Mouse (Mus musculus) limb, embryonic 11.5 days (tissue): ENCODE data around the gene Col18a1. TPM values are rescaled to one million over a fixed set of nuclear protein-coding genes. Genes with fewer than 3 reads are reported as not detected.

Experiments used
- ATAC-seq: fragments of 200-750 bp; cut with Nextera tagmentation; 2 replicates; pipeline ENCODE4 v1.8.0; 2017; ENCODE audit warnings: low read depth; ENCODE audit not compliant: insufficient number of reproducible peaks, low FRiP score, low TSS enrichment
- DNase-seq: peaks from one replicate; pipeline ENCODE4 v3.0.0-alpha.2; 2015; ENCODE audit warnings: low spot score
- H3K27ac ChIP-seq: fragments of 300-500 bp; sonication (generic); replicated peaks from 2 replicates; pipeline ENCODE4 v1.5.1; 2014; ENCODE audit warnings: low read depth, mild to moderate bottlenecking, low read length
- H3K27me3 ChIP-seq: fragments of 300-500 bp; sonication (generic); 2 replicates; pipeline ENCODE4 v1.6.1; 2014; ENCODE audit warnings: mild to moderate bottlenecking, low read length, mixed read lengths; ENCODE audit not compliant: control insufficient read depth, insufficient read depth
- H3K36me3 ChIP-seq: fragments of 300-500 bp; sonication (generic); 2 replicates; pipeline ENCODE4 v1.6.1; 2014; ENCODE audit warnings: mild to moderate bottlenecking, low read length, moderate library complexity, mixed read lengths; ENCODE audit not compliant: control insufficient read depth, insufficient read depth
- H3K4me1 ChIP-seq: fragments of 300-500 bp; sonication (generic); 2 replicates; pipeline ENCODE4 v1.6.1; 2014; ENCODE audit warnings: low read length, mixed read lengths; ENCODE audit not compliant: control insufficient read depth, insufficient read depth
- H3K4me2 ChIP-seq: fragments of 300-500 bp; sonication (generic); 2 replicates; pipeline ENCODE4 v1.6.1; 2014; ENCODE audit warnings: low read depth, mild to moderate bottlenecking, moderate library complexity; ENCODE audit not compliant: severe bottlenecking
- H3K4me3 ChIP-seq: fragments of 300-500 bp; sonication (generic); 2 replicates; pipeline ENCODE4 v1.5.1; 2014; ENCODE audit warnings: low read depth, low read length
- H3K9ac ChIP-seq: fragments of 300-500 bp; sonication (generic); 2 replicates; pipeline ENCODE4 v1.6.1; 2014; ENCODE audit warnings: mild to moderate bottlenecking, low read length
- H3K9me3 ChIP-seq: fragments of 300-500 bp; sonication (generic); 2 replicates; pipeline ENCODE4 v1.6.1; 2016; ENCODE audit warnings: low read length; ENCODE audit not compliant: control insufficient read depth
- WGBS: fragments of 180-500 bp; shearing (Covaris S2); extraction: QIAGEN DNeasy Blood & Tissue Kit; methylation state at CpG from one replicate; pipeline ENCODE4 v1.1.7; 2014; 5-methylcytosine and 5-hydroxymethylcytosine counted together
- polyA plus RNA-seq: library from polyadenylated mRNA; unstranded; fragments of >200 nt; fragmentation: Nextera tagmentation; extraction: Ambion mirVana; gene quantifications from 2 replicates; pipeline ENCODE4 v1.2.1, GENCODE M21; 2014

The Col18a1 gene
- polyA plus RNA-seq, 1 experiment from 2014 or later, result 63.0 TPM

DNA sequence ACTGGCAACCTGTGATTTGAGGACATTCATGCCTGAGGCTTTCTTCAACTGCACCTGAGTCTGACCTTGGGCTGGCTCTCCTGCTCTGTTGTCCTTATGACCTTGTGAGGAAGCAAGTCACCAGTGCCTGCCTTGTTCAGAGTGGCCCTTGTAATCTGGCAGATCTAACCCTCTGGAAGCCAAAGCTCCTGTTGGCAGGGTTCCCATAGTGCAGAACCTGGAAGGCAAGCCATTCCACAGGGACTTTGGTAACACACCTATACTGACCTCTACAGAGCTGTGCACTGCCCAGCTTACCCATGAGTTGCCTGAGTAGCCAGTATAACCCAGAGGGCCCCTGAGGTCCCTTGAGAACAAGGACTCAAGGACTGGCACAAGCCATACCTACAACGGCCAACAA lies 48.0 kb downstream of the Col18a1 start:
- 92% methylated on average over 1 of the region's 1 CpGs for WGBS

GRCm38 (mm10) chr10:77116537-77117455 lies 49.6 kb downstream of the Col18a1 start:
- Histone ChIP-seq H3K27ac (no peak overlapping the region), H3K27me3 (no peaks in the 10 kb centered on the region), H3K4me3 (no peak overlapping the region), H3K36me3 (no peaks in the 10 kb centered on the region), H3K9me3 (no peaks in the 10 kb centered on the region), H3K4me1 (peaks cover 6% of the 10 kb centered on the region), H3K4me2 (no peak overlapping the region), H3K9ac (no peak overlapping the region)
- DNase-seq, result no peak
- 39% methylated on average over 4 of the region's 4 CpGs for WGBS
- ATAC-seq, result no peak

More for the DNA sequence above, 48.0 kb downstream of the Col18a1 start:
- Histone ChIP-seq H3K4me2 (no peak overlapping the region), H3K4me3 (no peak overlapping the region), H3K9me3 (no peaks in the 10 kb centered on the region), H3K9ac (no peak overlapping the region), H3K36me3 (no peaks in the 10 kb centered on the region), H3K27me3 (no peaks in the 10 kb centered on the region), H3K4me1 (peaks cover 6% of the 10 kb centered on the region), H3K27ac (no peak overlapping the region)
- no peak for ATAC-seq
- DNase-seq, result no peak

DNA sequence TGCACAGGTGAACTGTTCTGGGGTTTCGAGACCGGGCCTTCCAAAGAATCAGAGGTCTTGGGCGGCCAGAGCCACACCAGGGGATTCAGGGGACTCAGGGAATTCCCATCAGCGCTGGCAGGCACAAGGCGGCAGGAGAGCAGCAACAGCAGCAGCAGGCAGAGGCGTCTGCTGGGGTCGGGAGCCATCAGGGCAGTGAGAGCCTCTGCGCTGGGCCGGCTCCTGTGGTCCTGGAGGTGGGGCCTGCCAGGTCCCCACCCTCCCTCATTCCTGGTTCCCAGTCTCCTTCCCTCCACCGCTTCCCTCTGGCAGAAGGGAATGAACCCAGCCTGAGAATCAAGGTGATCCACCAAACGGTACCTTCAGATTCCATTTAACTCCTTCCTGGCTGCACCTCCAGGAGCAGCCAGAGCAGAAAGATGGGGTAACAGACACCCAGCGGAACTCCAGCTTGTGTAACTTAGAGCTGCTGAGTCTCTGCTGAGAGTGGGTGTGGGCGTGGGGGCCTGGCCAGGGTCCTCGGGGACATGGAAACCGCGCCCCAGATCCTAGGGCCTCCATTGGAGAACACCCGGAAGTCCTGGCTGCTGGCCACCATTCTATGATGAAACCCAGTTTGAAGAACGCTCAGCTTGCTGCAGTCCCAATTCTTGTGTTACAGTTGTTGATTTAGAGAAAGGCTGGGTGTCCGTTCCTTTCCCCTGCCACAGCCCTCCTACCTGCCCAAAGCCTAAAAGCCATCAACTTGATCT lies 52.7 kb downstream of the Col18a1 start:
- Histone ChIP-seq H3K4me2 (no peak overlapping the region), H3K4me3 (no peak overlapping the region), H3K27ac (no peak overlapping the region), H3K27me3 (no peaks in the 10 kb centered on the region), H3K9ac (no peak overlapping the region), H3K4me1 (peaks cover 12% of the 10 kb centered on the region), H3K9me3 (no peaks in the 10 kb centered on the region), H3K36me3 (no peaks in the 10 kb centered on the region)
- ATAC-seq, result no peak
- no peak for DNase-seq
- 50% methylated on average over 19 of the region's 19 CpGs for WGBS

DNA sequence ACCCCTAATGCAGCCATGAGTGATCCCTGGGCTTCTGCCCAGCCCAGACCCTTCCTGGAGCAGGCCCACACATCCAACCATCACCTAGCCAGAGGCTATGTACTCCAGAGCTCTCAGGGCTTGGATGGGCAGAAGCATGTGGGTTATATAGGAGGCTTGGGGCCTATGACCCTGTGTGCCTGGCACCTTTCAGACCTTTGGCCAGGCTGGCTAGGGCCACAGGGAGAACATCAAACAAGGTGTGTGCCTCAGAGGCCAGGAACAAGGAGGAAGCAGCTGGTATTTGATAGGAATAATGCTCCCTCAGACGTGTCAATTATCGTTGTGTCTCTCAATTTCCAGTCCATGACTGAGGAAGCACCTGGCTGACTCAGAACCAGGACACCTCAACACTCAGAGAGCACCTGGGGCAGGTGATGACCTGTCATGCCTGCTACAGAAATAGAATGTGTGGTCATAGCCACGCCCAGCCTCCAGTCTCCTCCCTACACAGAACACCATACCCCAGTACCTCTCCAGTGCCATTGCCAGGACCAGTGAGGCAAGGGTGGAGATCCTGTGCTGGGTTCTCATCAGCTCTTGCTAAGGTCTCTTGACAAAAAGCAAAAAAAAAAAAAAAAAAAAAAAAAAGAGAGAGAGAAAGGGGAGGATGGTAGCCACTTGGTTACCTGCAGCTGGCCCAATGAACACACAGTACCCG lies 54.6 kb downstream of the Col18a1 start:
- ATAC-seq (no peak), DNase-seq (no peak)
- Histone ChIP-seq H3K4me3 (no peak overlapping the region), H3K36me3 (no peaks in the 10 kb centered on the region), H3K27ac (no peak overlapping the region), H3K4me1 (peaks cover 10% of the 10 kb centered on the region), H3K4me2 (no peak overlapping the region), H3K9ac (peak overlapping the region; percentile 4; the same call in 1 of the 2 replicates), H3K9me3 (no peaks in the 10 kb centered on the region), H3K27me3 (no peaks in the 10 kb centered on the region)
- WGBS, result 88% methylated on average over 4 of the region's 4 CpGs

DNA sequence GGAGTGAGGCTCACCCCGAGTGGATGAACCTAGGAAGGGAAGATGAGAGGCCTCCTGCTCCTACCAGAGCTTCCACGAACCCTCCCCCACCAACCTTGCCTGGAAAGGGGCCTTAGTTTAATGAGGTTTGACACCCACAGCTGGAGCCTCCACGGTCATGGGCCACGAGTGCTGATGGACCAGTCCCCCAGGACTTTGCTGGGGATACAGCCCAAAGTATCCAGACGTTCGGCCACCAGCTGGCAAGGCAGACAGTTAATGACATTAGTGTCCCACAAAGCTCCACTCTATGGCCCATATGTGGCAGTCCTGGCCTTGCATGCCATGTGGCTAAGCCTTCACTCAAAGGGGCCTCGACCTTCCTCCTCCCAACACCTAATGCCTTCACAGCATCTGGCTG lies 55.5 kb downstream of the Col18a1 start:
- no peak for ATAC-seq
- no peak overlapping the region for H3K9ac ChIP-seq
- no peak overlapping the region for H3K27ac ChIP-seq
- peaks cover 6% of the 10 kb centered on the region; the same call in 1 of the 2 replicates for H3K4me1 ChIP-seq
- H3K4me2 ChIP-seq, result no peak overlapping the region
- no peaks in the 10 kb centered on the region for H3K36me3 ChIP-seq
- H3K9me3 ChIP-seq, result no peaks in the 10 kb centered on the region
- no peak for DNase-seq
- 62% methylated on average over 7 of the region's 7 CpGs for WGBS
- no peak overlapping the region for H3K4me3 ChIP-seq
- no peaks in the 10 kb centered on the region for H3K27me3 ChIP-seq

DNA sequence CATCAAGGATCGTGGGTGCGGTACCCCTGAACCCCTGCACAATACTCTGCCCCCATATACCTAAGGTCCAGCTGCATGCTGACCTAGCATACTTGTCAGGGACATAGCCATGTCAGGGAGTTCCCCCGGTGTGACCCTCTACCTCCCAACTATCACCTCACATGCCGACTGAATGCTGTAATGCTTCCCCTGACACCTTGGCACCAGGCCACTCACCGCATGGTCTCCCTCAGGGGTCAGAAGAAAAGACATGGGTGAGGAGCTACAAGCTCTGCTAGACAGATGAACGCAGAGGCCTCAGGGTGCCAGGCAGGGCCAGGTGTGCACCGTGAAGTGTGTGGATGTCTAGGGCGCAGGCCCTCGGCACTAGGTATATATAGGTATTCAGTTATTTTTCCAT lies 56.3 kb downstream of the Col18a1 start:
- no peak overlapping the region for H3K4me3 ChIP-seq
- no peaks in the 10 kb centered on the region for H3K36me3 ChIP-seq
- ATAC-seq (no peak), DNase-seq (no peak)
- no peak overlapping the region for H3K4me2 ChIP-seq
- no peak overlapping the region for H3K9ac ChIP-seq
- WGBS, result 88% methylated on average over 9 of the region's 9 CpGs
- H3K27me3 ChIP-seq, result no peaks in the 10 kb centered on the region
- H3K27ac ChIP-seq, result no peak overlapping the region
- no peaks in the 10 kb centered on the region for H3K9me3 ChIP-seq
- peaks cover 6% of the 10 kb centered on the region; the same call in 1 of the 2 replicates for H3K4me1 ChIP-seq

- peaks cover 6% of the 10 kb centered on the region; the same call in 1 of the 2 replicates for H3K4me1 ChIP-seq
- H3K36me3 ChIP-seq, result no peaks in the 10 kb centered on the region
- no peaks in the 10 kb centered on the region for H3K9me3 ChIP-seq
- DNase-seq (no peak), ATAC-seq (no peak)
- H3K4me2 ChIP-seq, result no peak overlapping the region
- H3K9ac ChIP-seq, result no peak overlapping the region
- WGBS, result 82% methylated on average over 4 of the region's 4 CpGs
- no peak overlapping the region for H3K4me3 ChIP-seq
- no peak overlapping the region for H3K27ac ChIP-seq
- H3K27me3 ChIP-seq, result no peaks in the 10 kb centered on the region
These were observed 58.2 kb downstream of the Col18a1 start for GRCm38 (mm10) chr10:77108106-77108505.

DNA sequence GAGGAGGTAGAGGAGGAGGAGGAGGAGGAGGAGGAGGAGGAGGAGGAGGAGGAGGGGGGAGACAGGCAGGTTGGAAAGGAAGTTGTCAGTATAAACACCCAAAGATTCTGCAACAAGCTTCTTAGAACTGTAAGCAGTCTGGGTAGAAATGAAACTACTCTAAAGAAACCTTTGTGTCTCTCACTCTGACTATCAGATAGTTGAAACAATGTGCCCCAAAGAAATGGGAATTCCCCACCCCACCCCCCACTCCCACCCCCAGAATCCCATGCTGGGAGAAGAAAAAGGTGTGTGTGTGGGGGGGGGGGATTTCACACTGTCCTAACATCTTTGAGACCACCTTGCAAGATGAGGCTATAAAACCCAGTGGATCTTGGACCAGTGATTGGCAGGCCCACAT lies 62.0 kb downstream of the Col18a1 start:
- H3K4me3 ChIP-seq, result no peak overlapping the region
- H3K4me1 ChIP-seq, result no peaks in the 10 kb centered on the region
- no peaks in the 10 kb centered on the region for H3K9me3 ChIP-seq
- ATAC-seq (no peak), DNase-seq (no peak)
- no peak overlapping the region for H3K4me2 ChIP-seq
- H3K27ac ChIP-seq, result no peak overlapping the region
- no peaks in the 10 kb centered on the region for H3K36me3 ChIP-seq
- no peak overlapping the region for H3K9ac ChIP-seq
- no peaks in the 10 kb centered on the region for H3K27me3 ChIP-seq
